Mouse (Mus musculus): ENCODE measurements around the gene Rab8b.
"Not testable (repeated sequence)": the region's sequence is repeated elsewhere in the genome, so short reads cannot be mapped to it uniquely, and the experiment has no call there.

Rab8b gene

GRCm38 (mm10) chr9:66834318-66835096 is 85.0 kb downstream of the Rab8b start, which contains the start of gene Aph1c:
Gene Aph1c, minus strand, starts transcription at chr9:66834726.
- DNase-seq, result peak; percentile 98

- peak; percentile 8 to 18 for DNase-seq
Measured at GRCm38 (mm10) chr9:66833851-66834250, 85.6 kb downstream of the Rab8b start.

- DNase-seq, result no peak
Measured at GRCm38 (mm10) chr9:66832366-66832908, 87.0 kb downstream of the Rab8b start.

- DNase-seq, result peak in 1 of 2 experiments; percentile 33
Measured at GRCm38 (mm10) chr9:66825990-66826389, 93.5 kb downstream of the Rab8b start.

- not testable (repeated sequence) for DNase-seq
Measured at GRCm38 (mm10) chr9:66822255-66822654, 97.2 kb downstream of the Rab8b start.

- no peak for DNase-seq
Measured at GRCm38 (mm10) chr9:66820996-66821395, 98.5 kb downstream of the Rab8b start.

- DNase-seq, result no peak
Measured at GRCm38 (mm10) chr9:66813392-66813791, 106.1 kb downstream of the Rab8b start.

- not testable (repeated sequence) for DNase-seq
Measured at GRCm38 (mm10) chr9:66805951-66806350, 113.5 kb downstream of the Rab8b start.

GRCm38 (mm10) chr9:66801947-66802346 is 117.5 kb downstream of the Rab8b start:
- DNase-seq, result no peak

GRCm38 (mm10) chr9:66796739-66797138 is 122.7 kb downstream of the Rab8b start, which contains the start of gene Gm10647:
Gene Gm10647, plus strand, starts transcription at chr9:66797039.
- no peak for DNase-seq

- peak; percentile 94 to 97 for DNase-seq
Measured at GRCm38 (mm10) chr9:66795464-66796324, 123.8 kb downstream of the Rab8b start, which contains the start of gene Aph1b. Gene Aph1b, minus strand, starts transcription at chr9:66795490.

- peak in 1 of 2 experiments; percentile 8 for DNase-seq
Measured at GRCm38 (mm10) chr9:66794629-66795463, 124.6 kb downstream of the Rab8b start.

All from cerebellum, postnatal 36 days (tissue).